Mouse (Mus musculus): ENCODE measurements at regions not wholly inside any gene's neighbourhood (a gene's known extent, or its start where the extent isn't known, plus 50 kb on each side); places are given as distances from the start of the nearest gene placed in this dataset.
A peak's percentile ranks its signal among the peaks of the same experiment; 100 is the strongest.
"Not testable (repeated sequence)": the region's sequence is repeated elsewhere in the genome, so short reads cannot be mapped to it uniquely, and the experiment has no call there.

DNA sequence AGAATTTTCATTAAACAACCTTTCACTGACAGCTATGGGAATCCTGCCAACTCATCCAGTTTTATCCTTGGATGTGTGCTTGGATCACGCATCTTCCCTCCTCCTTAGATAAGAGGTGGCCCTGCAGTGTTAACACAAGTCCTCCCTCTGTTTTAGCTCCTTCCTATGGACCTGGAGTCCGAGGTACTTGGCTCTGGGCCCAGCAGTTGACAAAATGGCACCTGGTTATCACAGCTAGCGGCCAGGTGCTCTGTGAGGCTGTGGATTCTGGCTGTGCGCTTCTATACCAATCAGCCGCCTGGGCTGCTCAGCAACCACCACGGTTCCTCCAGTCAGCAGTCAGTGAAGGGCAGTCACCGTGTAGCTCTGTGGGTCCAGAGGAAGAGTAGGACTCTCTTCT lies 157.4 kb downstream of the Prdm2 start:
- no peak for DNase-seq (ENCODE audit: low spot score)

DNA sequence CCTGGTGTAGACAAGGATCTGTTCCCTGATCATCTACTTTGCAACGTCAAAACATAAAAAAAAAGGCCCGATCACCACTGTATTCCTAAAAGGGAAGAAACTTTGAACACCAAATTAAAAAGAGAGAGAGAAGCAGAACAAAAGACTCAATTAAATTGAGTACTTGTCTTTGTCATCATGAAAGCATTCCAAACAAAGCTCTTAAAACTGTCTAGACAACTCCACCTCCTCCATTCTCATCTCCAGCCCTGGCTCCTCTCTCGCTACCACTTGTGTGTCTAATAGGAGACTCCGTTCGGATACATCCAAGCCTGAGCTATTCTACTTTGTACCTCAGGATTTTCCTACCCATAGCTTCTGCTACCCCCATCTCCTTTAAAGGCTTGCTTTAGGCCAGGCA lies 159.8 kb downstream of the Prdm2 start:
- DNase-seq (ENCODE audit: low spot score) = no peak

DNA sequence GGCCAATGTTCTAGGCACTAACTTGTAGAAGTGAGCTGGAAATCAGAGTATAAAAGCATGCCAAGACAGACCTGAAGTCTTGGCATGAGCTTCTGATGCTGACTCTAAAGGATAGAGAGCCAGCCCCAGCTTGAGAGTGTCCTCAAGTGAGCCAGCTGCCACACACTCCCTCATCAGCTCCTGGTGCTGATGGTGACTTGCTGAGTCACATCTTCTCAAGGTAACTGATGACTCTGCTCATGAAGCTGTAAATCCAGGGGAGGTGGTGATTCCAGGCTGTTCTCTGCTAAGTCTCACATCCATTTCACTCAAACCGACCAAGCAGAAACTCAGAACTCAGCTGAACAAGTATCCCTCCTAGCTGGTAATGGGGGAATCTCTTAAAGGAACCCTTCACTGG lies 161.6 kb downstream of the Prdm2 start:
- DNase-seq (ENCODE audit: low spot score) = no peak

DNA sequence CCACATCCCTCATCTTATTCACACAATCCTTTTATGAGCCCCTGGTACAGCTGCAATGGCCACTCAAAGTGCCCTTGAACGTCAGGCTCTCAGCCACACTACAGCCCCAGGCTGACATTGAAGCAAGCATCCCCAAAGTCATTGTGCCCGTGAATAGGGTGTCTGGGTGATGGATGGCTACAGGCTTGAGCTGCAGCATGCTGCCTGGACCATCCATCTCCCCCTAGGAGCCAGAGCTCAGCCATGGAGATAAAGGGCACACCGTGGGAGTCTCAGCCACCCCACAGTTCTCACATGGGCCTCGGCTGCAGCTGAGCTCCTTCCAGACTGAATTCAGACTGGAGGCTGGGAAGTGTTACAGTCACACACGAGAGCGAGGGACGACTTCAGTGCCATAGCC lies 167.6 kb downstream of the Prdm2 start:
- no peak for DNase-seq (ENCODE audit: low spot score)

DNA sequence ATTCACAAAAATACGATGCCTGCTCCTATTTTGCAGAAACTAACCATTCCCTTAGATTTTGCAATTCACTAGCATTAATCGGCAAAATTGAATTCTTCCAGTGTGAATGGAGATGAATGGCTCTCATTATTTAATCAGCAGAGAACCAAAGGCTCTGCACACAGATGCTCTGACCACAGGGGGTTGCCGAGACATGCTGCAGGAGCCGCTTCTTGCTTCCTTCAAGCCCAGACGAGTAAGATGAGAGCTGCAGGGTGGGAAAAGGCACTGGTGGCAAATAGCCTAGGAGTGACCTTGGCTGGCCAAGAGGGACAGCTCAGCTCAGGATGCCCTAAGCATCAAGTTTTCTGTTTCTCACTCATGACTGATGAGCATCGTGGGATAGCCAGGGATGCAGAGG lies 170.0 kb downstream of the Prdm2 start:
- no peak for DNase-seq (ENCODE audit: low spot score)

DNA sequence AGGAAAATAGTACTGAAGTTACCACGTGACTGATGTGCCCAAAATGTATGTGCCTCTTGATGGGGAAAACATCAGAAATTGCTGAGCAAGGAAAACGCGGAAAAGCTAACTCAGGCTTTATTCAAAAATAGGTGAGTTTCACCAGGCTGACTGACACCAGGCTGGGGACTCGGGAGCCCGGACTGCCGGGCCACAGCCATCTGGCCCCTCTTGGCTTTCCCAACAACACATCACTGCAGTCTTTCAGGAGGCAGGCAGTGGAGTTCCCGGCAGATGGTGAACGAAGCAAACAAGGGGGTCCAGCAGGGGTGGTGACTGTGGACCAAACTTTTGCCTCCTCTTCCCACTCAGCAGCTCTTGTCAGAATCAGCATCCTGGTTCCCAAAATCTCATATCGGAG lies 174.2 kb downstream of the Prdm2 start:
- DNase-seq (ENCODE audit: low spot score) = no peak

DNA sequence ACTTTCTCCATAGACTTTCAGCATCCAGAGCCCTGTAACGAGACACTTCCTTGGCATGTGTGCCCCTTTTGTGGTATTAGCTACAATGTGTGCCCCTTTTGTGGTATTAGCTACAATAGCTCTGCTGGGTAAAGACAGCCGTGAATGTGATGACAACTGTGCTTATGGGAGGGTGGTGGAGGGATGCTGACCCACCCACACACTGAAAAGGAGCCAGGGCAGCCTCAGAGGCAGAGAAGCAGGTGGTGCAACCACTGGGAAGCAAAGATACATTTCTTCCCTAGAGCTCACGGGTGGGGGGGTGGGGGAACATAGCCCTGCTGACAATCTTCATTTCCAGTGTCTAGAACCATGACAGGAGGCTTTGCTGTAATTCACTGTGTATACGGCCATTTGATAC lies 176.1 kb downstream of the Prdm2 start:
- DNase-seq (ENCODE audit: low spot score) = no peak

DNA sequence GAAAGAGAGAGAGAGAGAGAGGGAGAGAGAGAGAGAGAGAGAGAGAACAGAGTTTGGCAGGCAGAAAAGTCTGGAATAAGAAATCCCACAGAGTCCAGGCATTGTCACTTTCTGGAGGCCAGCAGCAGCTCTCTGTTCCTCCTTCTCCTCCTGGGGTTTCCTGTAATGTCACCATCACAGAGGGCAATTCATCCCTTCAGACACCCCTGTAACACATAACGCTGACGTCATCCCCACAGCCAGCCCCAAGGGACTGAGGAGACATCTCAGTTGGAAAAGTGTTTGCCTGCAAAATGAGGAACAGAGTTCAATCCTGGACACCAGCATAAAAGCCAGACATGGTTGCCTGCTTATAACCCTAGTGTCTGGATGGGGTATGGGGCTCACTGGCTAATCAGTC lies 177.7 kb downstream of the Prdm2 start:
- not testable (repeated sequence) for DNase-seq (ENCODE audit: low spot score)

DNA sequence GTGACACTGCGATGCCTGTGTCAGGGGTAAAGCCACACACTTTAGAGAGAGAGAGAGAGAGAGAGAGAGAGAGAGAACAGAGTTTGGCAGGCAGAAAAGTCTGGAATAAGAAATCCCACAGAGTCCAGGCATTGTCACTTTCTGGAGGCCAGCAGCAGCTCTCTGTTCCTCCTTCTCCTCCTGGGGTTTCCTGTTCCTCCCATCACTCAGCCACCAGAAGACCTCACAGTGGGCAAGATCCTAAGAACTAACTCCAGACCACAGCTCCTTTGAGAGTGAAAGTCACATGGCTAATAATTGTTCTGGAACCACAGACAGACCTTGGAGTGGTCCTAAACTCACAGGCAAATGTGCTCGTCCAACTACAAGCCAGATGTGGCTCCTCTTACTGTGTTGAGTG lies 178.5 kb downstream of the Prdm2 start:
- DNase-seq (ENCODE audit: low spot score) = not testable (repeated sequence)

DNA sequence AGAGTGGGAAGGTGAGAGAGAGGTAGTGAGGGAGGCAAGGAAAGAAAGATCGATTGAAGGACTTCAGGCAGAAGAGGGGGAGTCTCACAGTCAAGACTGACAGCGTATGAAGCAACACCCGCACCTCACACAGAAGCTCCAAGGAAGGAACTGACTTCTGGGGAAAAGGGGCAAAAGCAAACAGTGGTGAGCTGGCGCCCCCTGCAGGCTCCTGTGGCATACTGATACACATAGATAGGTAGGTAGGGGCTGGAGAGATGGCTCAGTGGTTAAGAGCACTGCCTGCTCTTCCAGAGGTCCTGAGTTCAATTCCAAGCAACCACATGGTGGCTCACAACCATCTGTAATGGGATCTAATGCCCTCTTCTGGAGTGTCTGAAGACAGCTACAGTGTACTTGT lies 183.0 kb downstream of the Prdm2 start:
- DNase-seq (ENCODE audit: low spot score) = not testable (repeated sequence)

DNA sequence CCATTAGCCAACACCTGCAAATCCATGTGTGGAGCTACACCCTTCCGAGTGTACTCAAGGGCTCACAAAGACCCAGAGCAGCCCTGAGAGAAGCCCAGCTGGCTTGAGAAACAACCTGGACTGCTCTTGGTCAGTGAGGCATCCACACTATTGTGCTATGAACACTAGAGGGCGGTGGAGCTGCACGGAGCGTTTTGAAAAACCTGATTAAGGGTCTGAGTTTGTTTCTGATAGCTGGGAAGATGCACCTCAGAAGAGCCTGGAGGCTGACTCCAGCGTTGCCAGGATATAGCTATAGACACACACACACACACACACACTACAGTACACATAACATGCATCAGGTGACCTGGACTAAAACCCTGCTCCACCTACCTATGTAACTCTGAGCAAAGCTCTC lies 185.5 kb downstream of the Prdm2 start:
- peak; percentile 40 for DNase-seq (ENCODE audit: low spot score)

DNA sequence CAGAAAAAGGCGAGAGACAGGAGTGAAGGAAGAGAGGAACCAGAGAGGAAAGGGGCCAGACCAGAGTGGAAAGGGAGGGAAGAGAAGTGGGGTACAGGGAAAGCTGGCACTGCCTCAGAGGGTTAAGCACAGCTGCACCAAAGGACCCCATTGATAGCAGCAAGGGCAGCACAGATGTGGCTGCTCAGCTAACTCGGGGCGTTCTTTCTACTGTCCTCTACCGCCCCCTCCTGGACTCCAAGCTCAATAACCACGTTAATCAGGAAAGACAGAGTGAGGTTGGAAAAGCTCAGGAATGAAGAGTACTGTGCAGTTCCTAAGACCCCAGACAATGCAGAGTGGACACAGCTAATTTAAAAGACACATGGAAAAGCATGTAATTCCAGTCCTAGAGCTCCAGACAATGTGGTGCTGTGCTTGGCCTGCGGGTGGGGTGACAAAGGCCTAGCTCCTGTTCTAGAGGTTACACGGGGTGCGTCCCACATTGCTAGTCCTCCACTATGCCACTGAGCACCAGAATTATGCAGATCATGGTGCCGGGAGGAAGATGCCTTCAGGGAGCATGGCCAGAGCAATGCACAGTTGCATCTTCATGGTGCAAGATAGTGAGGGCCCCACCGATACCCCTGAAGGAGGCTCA lies 191.4 kb downstream of the Prdm2 start:
- peak; percentile 42 for DNase-seq (ENCODE audit: low spot score)

DNA sequence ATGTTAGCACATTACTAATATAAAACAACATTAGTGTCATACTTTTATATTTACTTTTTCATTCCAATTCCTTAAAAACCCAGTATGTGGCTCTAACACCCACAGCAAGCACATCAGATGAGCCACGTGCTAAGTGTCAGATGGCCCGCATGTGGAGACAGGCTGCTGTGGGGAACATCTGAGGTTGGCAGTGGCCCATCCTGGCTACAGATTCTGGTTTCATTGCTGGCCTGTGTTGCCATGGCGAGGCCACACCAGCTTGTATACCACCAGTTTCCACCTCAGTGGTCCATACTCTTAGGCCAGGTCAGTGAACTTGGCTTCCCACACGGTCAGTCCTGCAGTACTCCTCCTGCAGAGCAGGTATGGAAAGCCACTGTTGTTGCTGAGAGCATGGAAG lies 192.1 kb downstream of the Prdm2 start:
- DNase-seq (ENCODE audit: low spot score) = no peak

DNA sequence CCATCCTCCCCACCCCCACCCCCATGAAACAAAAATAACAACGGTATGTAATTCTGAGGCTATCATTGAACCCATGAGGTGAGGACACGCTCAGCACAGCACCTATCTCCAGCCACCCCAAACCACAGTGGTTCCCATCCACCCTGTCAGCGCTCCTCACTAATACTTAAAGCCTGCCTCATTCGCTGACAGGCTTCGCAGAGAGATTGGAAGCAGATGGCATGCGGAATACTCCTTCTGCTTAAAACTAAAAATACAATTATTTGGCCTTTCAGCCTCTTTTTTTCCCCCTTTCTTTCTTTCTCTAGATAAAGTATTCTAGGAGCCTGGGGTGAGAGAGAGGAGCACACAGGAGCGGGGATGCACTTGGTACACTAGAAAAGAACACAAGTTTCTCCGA lies 199.9 kb downstream of the Prdm2 start:
- DNase-seq (ENCODE audit: low spot score) = no peak

DNA sequence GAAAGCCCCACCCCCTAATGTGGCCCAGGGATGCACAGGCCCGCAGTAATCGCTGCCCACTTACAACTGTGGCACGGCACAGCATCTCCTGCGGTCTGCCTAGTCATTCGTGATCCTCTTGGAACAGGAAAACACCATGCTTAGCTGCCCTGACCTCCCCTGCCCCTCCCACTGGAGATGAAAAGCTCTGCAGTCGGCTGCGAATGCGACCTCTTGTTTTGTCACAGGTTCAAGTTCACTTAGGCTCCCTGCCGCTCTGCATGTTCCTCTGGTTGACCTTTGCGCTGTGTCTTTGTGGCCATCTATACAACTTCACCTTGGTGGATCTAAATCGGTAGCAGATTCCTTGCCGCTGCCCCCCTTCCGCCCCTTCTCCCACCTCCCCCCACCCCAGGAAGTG lies 210.8 kb downstream of the Prdm2 start:
- no peak for DNase-seq (ENCODE audit: low spot score)

DNA sequence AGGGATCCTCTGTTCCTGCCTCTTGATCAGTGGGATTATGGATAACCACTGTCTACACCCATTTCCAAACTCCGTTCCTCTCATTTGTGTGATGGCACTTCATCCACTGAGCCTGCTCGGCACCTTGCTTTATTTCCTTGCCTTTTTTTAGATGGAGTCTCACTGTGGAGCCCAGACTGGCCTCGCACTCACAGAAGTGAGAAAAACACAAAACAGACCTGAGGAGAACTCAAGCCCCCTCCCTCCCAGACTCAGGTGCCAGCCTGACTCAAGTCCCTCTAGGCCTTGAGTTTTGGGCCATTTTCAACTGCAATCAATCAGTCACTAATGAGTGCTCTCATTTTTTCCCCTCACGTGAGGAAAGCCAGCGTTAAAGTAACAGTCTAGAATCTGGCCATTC lies 211.3 kb downstream of the Prdm2 start:
- no peak for DNase-seq (ENCODE audit: low spot score)

DNA sequence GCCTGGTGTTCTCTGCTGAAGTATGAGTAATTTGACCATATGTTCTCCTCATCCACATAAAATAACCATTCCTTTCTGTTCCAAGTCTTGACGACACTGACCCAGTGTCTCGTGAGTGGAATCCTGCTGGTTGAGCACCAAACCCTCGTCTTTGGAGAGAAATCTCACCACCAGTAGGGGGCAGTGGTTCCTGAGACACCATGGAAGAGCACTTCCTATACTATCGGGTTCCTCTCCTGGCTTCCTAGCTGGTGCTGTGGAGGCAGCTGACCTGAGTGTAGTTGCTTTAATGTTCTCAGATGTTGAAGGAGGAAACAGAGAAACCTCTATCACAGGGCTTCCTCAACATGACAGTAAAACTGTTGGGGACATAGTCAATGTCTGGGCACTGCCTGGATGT lies 216.4 kb downstream of the Prdm2 start:
- no peak for DNase-seq (ENCODE audit: low spot score)

DNA sequence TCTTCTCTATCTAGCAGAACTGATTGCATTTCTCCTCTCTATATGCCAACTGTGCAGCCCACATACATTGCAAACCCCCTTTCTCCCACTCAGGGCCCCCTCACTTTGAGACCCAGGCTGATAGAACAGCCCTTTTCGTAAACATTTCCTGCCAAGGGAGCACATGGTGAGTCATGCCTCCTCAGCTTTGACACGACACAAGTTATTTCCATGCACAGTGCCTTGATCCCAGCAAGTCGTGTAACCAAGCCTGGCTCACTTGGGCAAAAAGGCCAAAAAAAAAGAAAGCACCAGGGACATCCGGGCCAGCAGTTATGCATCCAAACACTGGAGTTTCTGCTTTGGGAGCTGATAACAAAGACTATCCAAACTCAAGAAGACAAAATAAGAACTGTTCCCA lies 221.4 kb downstream of the Prdm2 start:
- no peak for DNase-seq (ENCODE audit: low spot score)

DNA sequence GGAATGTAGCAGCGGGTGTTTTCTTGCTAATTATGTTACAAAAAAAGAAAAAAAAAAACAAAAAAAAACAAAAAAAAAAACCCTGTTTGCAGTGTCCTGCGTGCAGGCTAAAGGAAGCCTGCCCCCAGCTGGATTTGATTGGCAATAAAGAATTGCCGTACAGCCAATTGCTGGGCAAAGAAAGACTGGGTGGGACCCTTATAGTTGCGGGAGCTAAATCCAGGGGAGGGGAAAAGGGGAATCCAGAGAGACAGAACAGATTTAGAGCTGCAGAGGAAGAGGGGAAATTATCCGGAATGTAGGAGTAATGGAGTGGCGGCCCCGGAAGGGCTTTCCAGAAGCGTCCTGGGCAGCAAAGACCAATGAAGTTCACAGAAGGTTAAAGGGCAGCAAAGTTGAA lies 223.6 kb downstream of the Prdm2 start:
- DNase-seq (ENCODE audit: low spot score) = no peak

DNA sequence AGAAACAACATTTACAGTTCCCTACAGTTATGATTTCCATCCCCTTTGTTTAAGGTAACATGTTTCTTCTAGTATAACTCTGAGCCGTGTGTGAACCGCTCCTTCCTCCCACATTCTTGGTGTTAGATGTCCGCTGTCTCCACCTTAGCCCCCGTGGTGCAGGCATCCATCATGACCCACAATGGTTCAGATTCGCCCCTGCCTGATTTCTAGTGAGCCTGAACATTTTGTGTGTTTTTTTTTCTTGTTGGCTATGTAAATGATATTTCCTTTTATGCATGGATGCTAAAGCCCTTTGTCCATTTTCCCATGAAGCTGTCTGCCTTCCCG lies 229.5 kb downstream of the Prdm2 start:
- no peak for DNase-seq (ENCODE audit: low spot score)

DNA sequence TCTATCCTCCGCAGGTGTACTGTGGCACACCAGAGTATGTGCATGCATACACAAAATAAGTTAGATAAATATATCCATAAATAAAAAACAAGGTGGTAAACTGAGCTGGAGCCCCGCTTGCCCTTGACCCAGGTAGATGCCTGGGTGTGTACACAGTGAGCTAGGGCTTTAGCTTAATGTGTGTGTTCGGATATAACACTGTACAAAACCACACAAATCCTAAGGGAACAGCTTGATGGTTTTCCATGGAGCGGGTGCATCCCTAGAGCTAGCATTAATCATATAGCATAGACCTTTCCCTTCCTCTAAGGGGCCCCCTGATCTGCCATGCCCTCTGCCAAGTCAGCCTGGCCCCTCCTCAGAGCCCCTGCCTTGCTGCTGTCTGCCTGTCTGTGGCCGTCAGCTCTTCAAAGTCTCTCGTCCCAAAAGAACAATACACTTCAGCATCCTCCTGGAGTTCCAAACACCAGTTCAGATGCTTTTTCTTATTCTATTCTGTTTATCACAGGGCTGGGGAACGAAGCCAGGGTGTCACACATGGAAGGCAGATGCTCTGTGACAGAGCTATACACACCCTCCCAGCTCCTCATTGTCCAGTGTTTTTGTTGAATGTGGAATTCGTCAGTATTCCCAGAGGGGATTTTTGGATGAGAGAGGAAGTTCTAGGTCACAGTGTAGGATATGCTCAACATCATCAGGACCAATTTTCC lies 230.1 kb downstream of the Prdm2 start:
- DNase-seq (ENCODE audit: low spot score) = no peak

DNA sequence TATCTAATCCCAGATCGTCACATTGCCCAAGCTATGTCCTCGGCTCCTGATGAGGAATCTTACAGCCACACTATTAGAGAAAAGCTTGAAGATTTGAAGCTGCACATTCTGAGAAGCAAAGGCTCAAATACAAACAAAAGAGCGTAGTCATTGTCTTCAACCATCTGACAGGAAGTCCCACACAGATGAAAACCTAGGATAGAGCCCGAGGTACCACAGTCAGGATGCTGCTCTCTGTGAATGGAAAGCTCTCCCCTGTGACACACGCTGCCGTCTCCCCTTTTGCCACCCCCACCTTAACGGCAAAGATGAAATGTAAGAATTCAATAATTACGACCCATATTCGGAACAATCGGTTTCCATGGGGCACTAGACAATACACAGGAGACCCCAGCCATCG lies 237.2 kb downstream of the Prdm2 start:
- no peak for DNase-seq (ENCODE audit: low spot score)

DNA sequence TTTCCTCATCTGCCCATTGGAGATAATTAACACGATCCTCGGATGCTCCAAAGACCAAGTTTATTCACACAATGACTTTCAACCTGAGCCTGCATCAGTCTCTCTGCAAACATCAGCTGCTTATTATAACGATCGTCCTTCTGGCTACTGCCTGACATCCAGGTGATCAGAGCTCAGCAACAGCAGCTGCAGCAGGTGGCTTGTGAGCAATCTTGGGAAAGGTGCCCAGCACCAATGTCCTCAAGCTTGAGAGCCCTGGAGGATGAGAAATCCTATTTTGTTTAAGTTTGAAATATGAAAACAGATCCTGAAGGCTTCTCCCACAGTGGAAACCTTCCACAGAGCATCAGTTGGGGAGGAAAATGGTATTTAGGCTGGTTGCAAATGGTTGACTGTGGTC lies 242.8 kb downstream of the Prdm2 start:
- DNase-seq (ENCODE audit: low spot score) = no peak

DNA sequence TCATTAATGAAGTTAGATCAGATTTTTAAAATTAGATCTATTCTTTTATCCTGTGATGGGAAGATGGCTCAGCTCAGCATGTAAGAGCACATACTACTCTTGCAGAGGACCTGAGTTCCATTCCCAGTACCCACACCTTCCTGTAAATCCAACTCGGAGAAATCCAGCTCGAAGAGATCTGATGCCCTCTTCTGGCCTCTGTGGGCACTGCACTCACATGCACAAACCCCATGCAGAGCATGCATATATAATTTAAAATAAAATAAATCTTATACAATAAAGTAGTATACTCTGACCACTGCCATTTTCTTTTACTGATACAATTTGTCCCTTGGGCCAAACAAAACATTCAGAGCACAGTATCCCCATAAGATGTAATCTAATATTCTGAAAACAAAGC lies 245.2 kb downstream of the Prdm2 start:
- no peak for DNase-seq (ENCODE audit: low spot score)
